Mouse (Mus musculus): ENCODE measurements around the gene Rhobtb1.

DNA sequence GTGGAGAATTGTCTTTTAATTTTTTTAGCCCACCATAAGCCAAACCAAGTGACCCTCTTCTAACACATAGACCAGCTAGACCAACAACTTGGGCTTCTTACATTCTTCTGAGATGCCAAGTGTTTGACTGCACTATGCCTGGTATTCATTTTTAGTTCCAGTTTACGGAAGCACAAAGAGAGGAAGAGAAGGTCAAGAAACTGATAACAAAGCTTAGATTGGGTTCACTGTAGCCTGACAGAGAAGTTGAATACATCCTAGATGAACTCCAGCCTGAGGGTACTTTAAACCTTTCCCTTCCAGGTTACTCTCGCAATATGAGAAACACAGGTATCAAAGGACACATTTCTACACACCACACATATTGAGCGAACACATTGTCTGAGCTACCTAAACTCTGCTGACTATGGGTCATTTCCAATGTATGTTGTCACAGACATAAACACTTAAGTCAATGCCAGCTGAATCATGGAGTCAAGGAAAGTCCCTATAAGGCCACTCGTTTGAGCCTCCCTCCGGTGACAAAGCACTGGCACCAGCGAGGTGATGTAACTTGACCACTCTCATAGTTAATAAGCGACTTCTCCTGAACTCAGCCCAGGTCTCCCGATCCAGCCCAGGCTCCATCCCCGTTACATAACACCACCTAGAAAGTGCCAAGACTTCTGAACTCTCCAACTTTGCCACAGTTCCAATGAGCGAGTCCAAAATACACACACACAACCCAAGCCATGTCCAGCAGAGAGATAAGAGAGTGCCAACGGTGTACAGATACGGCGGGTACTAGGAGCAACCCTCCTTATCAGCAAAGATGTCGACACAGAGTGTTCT lies 67.4 kb downstream of the Rhobtb1 start:
- no peak for TF ChIP-seq CTCF (IDR thresholded peaks at IDR 0.05; ENCODE audit: low read depth)
- peak; percentile 89 for TF ChIP-seq EP300 (IDR thresholded peaks at IDR 0.05; ENCODE audit: low read depth)
